Mouse (Mus musculus): ENCODE data around the gene Katnb1. TPM values are rescaled to one million over a fixed set of nuclear protein-coding genes. Genes with fewer than 3 reads are reported as not detected.

Katnb1 gene
- 11.9 TPM for total RNA-seq (2023)

DNA sequence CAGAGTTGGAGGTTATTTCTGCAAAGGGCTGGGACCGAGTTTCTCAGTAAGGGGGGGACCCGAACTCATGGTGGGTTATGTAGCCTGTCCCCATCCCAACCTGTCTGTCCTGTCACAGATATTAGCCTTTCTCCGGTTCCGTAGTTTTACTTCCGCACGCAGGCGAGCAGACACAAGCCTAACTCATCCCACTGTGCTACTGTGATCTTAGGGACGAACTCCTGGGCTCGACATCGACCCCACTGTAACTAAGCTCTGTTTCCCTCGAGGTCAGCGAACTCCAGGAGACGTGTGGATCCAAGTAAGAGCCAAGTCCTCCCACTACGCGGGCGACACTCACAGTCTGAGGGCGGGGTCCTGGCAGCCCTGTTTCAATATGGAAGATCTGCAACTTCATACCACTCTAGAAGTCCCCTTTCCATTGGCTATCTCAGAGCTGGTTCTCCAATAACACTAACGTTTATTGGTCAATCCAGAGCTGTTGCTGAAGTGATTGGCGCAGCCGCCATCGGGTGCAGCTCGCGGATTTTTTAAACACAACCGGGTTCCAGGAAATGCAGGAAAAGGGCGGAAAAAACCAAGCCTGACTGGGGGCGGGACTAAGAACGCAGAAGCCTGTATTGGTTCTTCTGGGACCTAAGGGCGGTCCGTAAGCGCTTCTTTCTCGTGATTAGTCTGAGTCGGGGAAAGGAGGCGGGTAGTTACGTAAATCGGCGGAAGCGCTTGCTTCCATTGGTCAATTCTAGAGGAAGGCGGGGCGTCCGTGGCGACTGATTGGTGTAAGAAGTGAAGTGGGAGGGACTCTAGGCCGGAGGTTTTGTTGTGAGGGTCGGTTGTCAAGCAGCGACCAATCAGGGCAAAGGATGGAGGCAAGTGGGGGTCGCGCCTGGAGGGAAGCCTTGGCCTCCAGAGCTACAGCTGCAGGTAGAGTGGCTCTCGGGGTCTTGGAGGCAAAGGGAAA is at the start of gene Katnb1:
Katnb1 (plus strand) TSS at position 806 of the 961 bp plus-strand sequence.

DNA sequence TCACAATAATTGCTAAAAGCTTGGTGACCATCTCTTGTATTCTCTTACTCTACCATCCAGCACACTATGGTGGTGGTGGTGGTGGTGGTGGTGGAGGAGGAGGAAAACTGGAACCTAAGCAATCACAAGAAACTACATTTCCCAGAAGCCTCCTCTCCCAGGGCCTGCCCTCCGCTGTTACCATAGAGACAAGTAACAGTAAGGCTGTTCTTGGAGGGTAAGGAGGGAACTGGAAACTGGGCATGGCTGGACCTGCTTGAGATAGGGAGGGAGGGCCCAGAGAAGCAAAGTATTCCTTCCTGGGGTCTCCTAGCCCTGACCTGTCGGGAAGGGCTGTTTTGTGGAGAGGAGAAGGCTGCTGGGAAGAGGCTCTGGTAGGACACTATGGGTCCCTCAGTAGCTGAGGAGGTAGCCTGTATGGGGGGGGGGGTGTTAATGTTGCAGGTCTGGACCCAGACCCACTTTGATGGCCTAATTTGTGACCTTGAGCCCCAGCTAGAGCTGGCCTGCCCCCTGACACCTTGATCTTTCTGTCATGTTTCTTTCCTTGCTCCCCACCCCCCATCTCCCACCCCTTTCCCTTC is 26.0 kb upstream of the Katnb1 start, which contains the start of gene Drc7:
Drc7 (plus strand) TSS at position 177 of the 584 bp plus-strand sequence.

Other genes with a start within 250 kb of the Katnb1 start
- gene Coq9, start 242.9 kb upstream of the Katnb1 start, total RNA-seq (2023), result 33.6 TPM
- 57.2 TPM for gene Ciapin1, start 242.8 kb upstream of the Katnb1 start, total RNA-seq (2023)
- gene Polr2c, start 223.7 kb upstream of the Katnb1 start, total RNA-seq (2023), result 61.2 TPM
- gene Dok4, start 204.9 kb upstream of the Katnb1 start, total RNA-seq (2023), result 1.7 TPM
- 3.1 TPM for gene Ccdc102a, start 163.1 kb upstream of the Katnb1 start, total RNA-seq (2023)
- gene Adgrg5, start 157.5 kb upstream of the Katnb1 start, total RNA-seq (2023), result 2.7 TPM
- gene Adgrg1, start 106.4 kb upstream of the Katnb1 start, total RNA-seq (2023), result 2.0 TPM
- gene Adgrg3, start 63.5 kb upstream of the Katnb1 start, total RNA-seq (2023), result 8.7 TPM
- gene Drc7, start 26.1 kb upstream of the Katnb1 start, total RNA-seq (2023), result not detected
- 4.4 TPM for gene Kifc3, start 121.6 kb downstream of the Katnb1 start, total RNA-seq (2023)
- not detected for gene Cngb1, start 225.4 kb downstream of the Katnb1 start, total RNA-seq (2023)
- not detected for gene Tepp, start 229.4 kb downstream of the Katnb1 start, total RNA-seq (2023)